Mouse (Mus musculus) midbrain, embryonic 13.5 days (tissue): ENCODE results near the gene Hnrnpa3. TPM values are rescaled to one million over a fixed set of nuclear protein-coding genes. Genes with fewer than 3 reads are reported as not detected.
A peak's percentile ranks its signal among the peaks of the same experiment; 100 is the strongest.
"Not testable (repeated sequence)": the region's sequence is repeated elsewhere in the genome, so short reads cannot be mapped to it uniquely, and the experiment has no call there.

Experiments
- ATAC-seq: fragments of 200-750 bp; cut with Nextera tagmentation; 2 replicates; pipeline ENCODE4 v1.8.0; 2017; ENCODE audit warnings: mild to moderate bottlenecking, moderate TSS enrichment, moderate library complexity
- H3K27ac ChIP-seq: fragments of 300-500 bp; sonication (generic); 2 replicates; pipeline ENCODE4 v1.5.1; 2015; ENCODE audit warnings: inconsistent platforms, mild to moderate bottlenecking, moderate library complexity
- H3K27me3 ChIP-seq: fragments of 300-500 bp; sonication (generic); 2 replicates; pipeline ENCODE4 v1.6.1; 2015; ENCODE audit warnings: mild to moderate bottlenecking, inconsistent platforms
- H3K36me3 ChIP-seq: fragments of 300-500 bp; sonication (generic); 2 replicates; pipeline ENCODE4 v1.6.1; 2015; ENCODE audit warnings: mild to moderate bottlenecking, inconsistent platforms
- H3K4me1 ChIP-seq: fragments of 300-500 bp; sonication (generic); replicated peaks from 2 replicates; pipeline ENCODE4 v1.6.1; 2015; ENCODE audit warnings: inconsistent platforms
- H3K4me2 ChIP-seq: fragments of 300-500 bp; sonication (generic); replicated peaks from 2 replicates; pipeline ENCODE4 v1.6.1; 2015; ENCODE audit warnings: moderate library complexity, mild to moderate bottlenecking, inconsistent platforms
- H3K4me3 ChIP-seq: fragments of 300-500 bp; sonication (generic); replicated peaks from 2 replicates; pipeline ENCODE4 v1.5.1; 2015; ENCODE audit warnings: mild to moderate bottlenecking, inconsistent platforms
- H3K9ac ChIP-seq: fragments of 300-500 bp; sonication (generic); replicated peaks from 2 replicates; pipeline ENCODE4 v1.6.1; 2015; ENCODE audit warnings: mild to moderate bottlenecking, inconsistent platforms
- H3K9me3 ChIP-seq: fragments of 300-500 bp; sonication (generic); 2 replicates; pipeline ENCODE4 v1.6.1; 2016; ENCODE audit warnings: mild to moderate bottlenecking, inconsistent platforms
- WGBS: fragments of 180-500 bp; shearing (Covaris S2); methylation state at CpG from one replicate; pipeline ENCODE4 v1.1.7; 2015; 5-methylcytosine and 5-hydroxymethylcytosine counted together
- polyA plus RNA-seq: library from polyadenylated mRNA; unstranded; fragments of >200 nt; fragmentation: Nextera tagmentation; extraction: Ambion mirVana; gene quantifications from 2 replicates; pipeline ENCODE4 v1.2.1, GENCODE M21; 2015

The Hnrnpa3 gene
- 279 and 291 TPM in 2 replicates for polyA plus RNA-seq

- Histone ChIP-seq H3K9ac (peak within 1 kb of the TSS; percentile 93), H3K4me2 (peak within 1 kb of the TSS; percentile 82), H3K4me1 (peaks cover 27% of the 10 kb centered on the region), H3K4me3 (peak within 1 kb of the TSS; percentile 93), H3K27ac (peak within 1 kb of the TSS; percentile 99), H3K27me3 (no peaks in the 10 kb centered on the region), H3K36me3 (peaks cover 17% of the 10 kb centered on the region), H3K9me3 (no peaks in the 10 kb centered on the region)
- peak; percentile 96 for ATAC-seq
- under 1% methylated on average over 94 of the region's 102 CpGs for WGBS
These were observed at the start of gene Hnrnpa3 for GRCm38 (mm10) chr2:75658727-75659628. Gene Hnrnpa3 (plus strand): TSS chr2:75659261.

DNA sequence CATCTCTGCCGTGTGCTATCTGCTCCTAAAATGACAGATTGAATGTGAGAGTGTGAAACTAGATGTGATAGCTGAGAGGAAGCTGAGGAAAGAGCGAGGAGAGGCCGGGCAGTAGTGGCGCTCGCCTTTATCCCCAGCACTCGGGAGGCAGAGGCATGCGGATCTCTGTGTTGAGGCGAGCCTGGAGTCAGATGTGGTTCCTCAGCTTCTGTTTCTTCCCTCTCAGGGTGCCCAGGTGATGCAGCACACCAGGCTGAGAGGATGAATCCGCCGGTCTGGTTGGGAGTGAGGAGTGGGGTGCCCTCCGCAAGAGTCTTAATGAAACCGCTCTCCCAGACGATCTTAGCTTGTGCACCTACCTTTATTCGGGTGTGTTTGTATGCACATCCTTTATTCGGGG lies 49.1 kb upstream of the Hnrnpa3 start:
- Histone ChIP-seq H3K4me2 (peak overlapping the region; percentile 52), H3K4me3 (peak overlapping the region; percentile 27; the same call in 1 of the 2 replicates), H3K27me3 (peaks cover 30% of the 10 kb centered on the region), H3K36me3 (no peaks in the 10 kb centered on the region), H3K9me3 (no peaks in the 10 kb centered on the region), H3K9ac (no peak overlapping the region), H3K4me1 (peaks cover 17% of the 10 kb centered on the region), H3K27ac (no peak overlapping the region)
- WGBS = 72% methylated on average over 15 of the region's 15 CpGs
- peak; percentile 25; the same call in 1 of the 2 replicates for ATAC-seq

GRCm38 (mm10) chr2:75610602-75611001 lies 48.5 kb upstream of the Hnrnpa3 start:
- not testable (repeated sequence) for H3K27ac ChIP-seq, H3K4me3 ChIP-seq, H3K9ac ChIP-seq, H3K36me3 ChIP-seq, H3K4me2 ChIP-seq, H3K9me3 ChIP-seq, ATAC-seq
- Histone ChIP-seq H3K4me1 (peaks cover 17% of the 10 kb centered on the region), H3K27me3 (peaks cover 30% of the 10 kb centered on the region)
- WGBS = 88% methylated on average over 7 of the region's 7 CpGs

GRCm38 (mm10) chr2:75611041-75611805 lies 47.8 kb upstream of the Hnrnpa3 start:
- Histone ChIP-seq H3K4me3 (no peak overlapping the region), H3K9me3 (no peaks in the 10 kb centered on the region), H3K27me3 (peaks cover 30% of the 10 kb centered on the region), H3K9ac (no peak overlapping the region), H3K4me1 (peaks cover 17% of the 10 kb centered on the region), H3K4me2 (no peak overlapping the region), H3K36me3 (no peaks in the 10 kb centered on the region), H3K27ac (no peak overlapping the region)
- ATAC-seq = no peak
- WGBS = 92% methylated on average over 15 of the region's 15 CpGs

DNA sequence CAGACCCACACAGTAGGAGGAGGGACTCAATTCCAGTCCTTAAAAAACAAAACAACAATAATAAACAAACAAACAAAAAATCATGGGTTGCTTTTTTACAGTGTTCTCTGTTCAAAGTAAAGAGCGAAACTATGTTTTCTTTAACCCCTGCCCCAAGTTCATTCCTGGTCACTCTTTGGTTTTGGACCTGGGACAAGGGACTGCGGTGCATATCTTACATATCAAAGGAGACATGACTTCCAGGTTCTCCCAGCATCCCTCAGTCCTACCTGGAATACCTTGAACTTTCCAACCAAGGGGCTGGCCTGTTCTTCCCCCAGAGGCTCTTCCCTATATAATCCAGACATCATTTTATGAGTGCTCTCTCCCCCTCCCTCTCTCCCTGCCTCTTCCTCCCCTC lies 47.1 kb upstream of the Hnrnpa3 start:
- Histone ChIP-seq H3K9ac (no peak overlapping the region), H3K27ac (no peak overlapping the region), H3K4me3 (no peak overlapping the region), H3K4me1 (peaks cover 17% of the 10 kb centered on the region), H3K27me3 (peaks cover 26% of the 10 kb centered on the region), H3K4me2 (no peak overlapping the region), H3K36me3 (no peaks in the 10 kb centered on the region), H3K9me3 (no peaks in the 10 kb centered on the region)
- no peak for ATAC-seq
- whole genome bisulfite sequencing = 93% methylated on average over 2 of the region's 2 CpGs

GRCm38 (mm10) chr2:75612981-75613567 lies 46.0 kb upstream of the Hnrnpa3 start:
- Histone ChIP-seq H3K9me3 (no peaks in the 10 kb centered on the region), H3K4me2 (no peak overlapping the region), H3K27ac (no peak overlapping the region), H3K4me3 (no peak overlapping the region), H3K9ac (no peak overlapping the region), H3K36me3 (no peaks in the 10 kb centered on the region), H3K27me3 (peaks cover 23% of the 10 kb centered on the region), H3K4me1 (peaks cover 17% of the 10 kb centered on the region)
- 15% methylated on average over 14 of the region's 14 CpGs for WGBS
- ATAC-seq = no peak; the same call in 1 of the 2 replicates

DNA sequence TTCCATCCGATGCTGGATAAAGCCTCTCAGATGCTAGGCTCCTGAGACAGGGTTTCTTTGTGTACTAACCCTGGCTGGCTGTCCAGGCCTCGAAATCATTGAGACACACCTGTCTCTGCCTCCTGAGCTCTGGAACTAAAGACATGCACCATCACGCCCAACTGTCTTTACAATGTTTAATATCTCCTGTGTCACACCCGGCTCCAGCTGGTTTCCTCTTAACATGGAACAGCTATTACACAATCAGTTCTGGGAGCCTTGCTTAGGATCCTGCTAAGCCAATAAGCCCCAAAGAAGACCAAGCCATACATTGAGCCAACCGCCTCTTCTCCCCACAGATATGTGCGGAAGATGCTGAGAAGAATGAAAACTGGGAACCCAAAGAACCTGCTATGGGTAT lies 44.5 kb upstream of the Hnrnpa3 start:
- no peak overlapping the region for H3K9ac ChIP-seq
- peaks cover 17% of the 10 kb centered on the region for H3K27me3 ChIP-seq
- no peak for ATAC-seq
- H3K27ac ChIP-seq = no peak overlapping the region
- H3K36me3 ChIP-seq = no peaks in the 10 kb centered on the region
- H3K4me1 ChIP-seq = peaks cover 10% of the 10 kb centered on the region
- WGBS = 95% methylated on average over 6 of the region's 6 CpGs
- H3K4me3 ChIP-seq = no peak overlapping the region
- H3K9me3 ChIP-seq = no peaks in the 10 kb centered on the region
- no peak overlapping the region for H3K4me2 ChIP-seq

- no peak for ATAC-seq
- no peak overlapping the region for H3K9ac ChIP-seq
- no peak overlapping the region for H3K27ac ChIP-seq
- no peak overlapping the region for H3K4me2 ChIP-seq
- H3K9me3 ChIP-seq = no peaks in the 10 kb centered on the region
- 0 out of 2 replicates have a peak, but pooled peaks cover 2% of the 10 kb centered on the region for H3K27me3 ChIP-seq
- H3K4me1 ChIP-seq = 0 out of 2 replicates have a peak, but pooled peaks cover 6% of the 10 kb centered on the region
- H3K4me3 ChIP-seq = no peak overlapping the region
- 90% methylated on average over 8 of the region's 8 CpGs for WGBS
- no peaks in the 10 kb centered on the region for H3K36me3 ChIP-seq
These were observed 42.1 kb upstream of the Hnrnpa3 start for GRCm38 (mm10) chr2:75616911-75617310.

GRCm38 (mm10) chr2:75618712-75619111 lies 40.3 kb upstream of the Hnrnpa3 start:
- Histone ChIP-seq H3K36me3 (no peaks in the 10 kb centered on the region), H3K4me2 (no peak overlapping the region), H3K4me1 (no peaks in the 10 kb centered on the region), H3K27ac (no peak overlapping the region), H3K27me3 (no peaks in the 10 kb centered on the region), H3K9me3 (no peaks in the 10 kb centered on the region), H3K4me3 (no peak overlapping the region), H3K9ac (no peak overlapping the region)
- no peak for ATAC-seq
- 67% methylated on average over 6 of the region's 6 CpGs for WGBS

- no peaks in the 10 kb centered on the region for H3K9me3 ChIP-seq
These were observed 37.0 kb upstream of the Hnrnpa3 start for GRCm38 (mm10) chr2:75621873-75622654.

DNA sequence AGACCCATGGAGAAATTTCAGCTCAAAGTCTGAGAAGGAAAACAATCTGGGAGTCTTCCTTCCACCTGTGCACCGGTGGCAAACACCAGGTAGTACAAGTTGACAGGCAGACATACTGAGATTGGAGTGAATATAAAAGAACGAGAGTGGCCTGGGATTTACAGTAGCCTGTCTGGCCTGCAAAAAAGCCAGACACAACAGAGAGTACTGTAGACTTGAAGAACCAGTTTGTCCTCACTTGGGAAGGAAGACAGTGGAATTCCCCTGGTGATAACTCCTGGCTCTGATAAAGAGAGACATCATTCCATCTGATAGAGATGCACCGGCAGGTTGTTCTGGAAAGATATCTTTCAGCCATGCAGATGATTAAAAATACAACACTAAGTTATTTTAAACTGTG lies 34.0 kb upstream of the Hnrnpa3 start:
- ATAC-seq = no peak
- no peak overlapping the region for H3K4me2 ChIP-seq
- WGBS = 90% methylated on average over 3 of the region's 3 CpGs
- no peaks in the 10 kb centered on the region for H3K4me1 ChIP-seq
- H3K9me3 ChIP-seq = no peaks in the 10 kb centered on the region
- H3K4me3 ChIP-seq = no peak overlapping the region
- no peak overlapping the region for H3K9ac ChIP-seq
- H3K36me3 ChIP-seq = no peaks in the 10 kb centered on the region
- H3K27me3 ChIP-seq = no peaks in the 10 kb centered on the region
- no peak overlapping the region for H3K27ac ChIP-seq

More at GRCm38 (mm10) chr2:75621873-75622654, 37.0 kb upstream of the Hnrnpa3 start:
- no peaks in the 10 kb centered on the region for H3K4me1 ChIP-seq
- no peaks in the 10 kb centered on the region for H3K36me3 ChIP-seq
- no peak overlapping the region for H3K4me3 ChIP-seq
- ATAC-seq = no peak
- no peak overlapping the region for H3K9ac ChIP-seq
- H3K4me2 ChIP-seq = no peak overlapping the region
- no peak overlapping the region for H3K27ac ChIP-seq
- H3K27me3 ChIP-seq = no peaks in the 10 kb centered on the region
- WGBS = 88% methylated on average over 14 of the region's 14 CpGs
